ENCODE assay signal across 9 mouse cellular contexts in genomic region chr9:123450174-123450573, GRCm38 (mm10). TPM values are rescaled to one million over a fixed set of nuclear protein-coding genes. Genes with fewer than 3 reads are reported as not detected.
DNase-seq lines count a peak whose midpoint lies in the region; ATAC-seq and TF ChIP-seq lines count a peak whose summit lies in the region.
"Had no signal": no experiment of that assay in that cellular context is flagged by ENCODE, and none has a peak within 500 bp of the region (broad histone marks: within the 10 kb centered on the region; RNA-seq: fewer than 3 reads in every experiment).

No protein-coding gene starts in this region.

- DNase-seq in midbrain, embryonic 10.5 days (ENCODE audit: low spot score) = peak; percentile 36
- DNase-seq in T-cell, adult 2 months (ENCODE audit: low spot score) = peak; percentile 56
- peak; percentile 79 for DNase-seq in cerebellum, postnatal 14 days
- DNase-seq in hindbrain, postnatal 0 days (ENCODE audit: low spot score) = peak; percentile 71
- peak; percentile 43 to 55 for DNase-seq in lung, adult 18-20 months
- peak; percentile 28 for DNase-seq in retina, adult 2 months (ENCODE audit: low read depth, low spot score)

- H3K4me2 ChIP-seq in midbrain, embryonic 13.5 days (replicated peaks) = no peak overlapping the region
- no peak overlapping the region for H3K4me2 ChIP-seq in hindbrain, postnatal 0 days (ENCODE audit: low read depth, low read length)
- H3K4me2 ChIP-seq: heart, embryonic 13.5 days had no signal

- H3K4me3 ChIP-seq in midbrain, embryonic 10.5 days = no peak overlapping the region
- H3K4me3 ChIP-seq in midbrain, embryonic 13.5 days (replicated peaks) = no peak overlapping the region
- H3K4me3 ChIP-seq in hindbrain, postnatal 0 days (ENCODE audit: low read length) = no peak overlapping the region
- H3K4me3 ChIP-seq: heart, embryonic 13.5 days had no signal

- no peak for ATAC-seq in midbrain, embryonic 13.5 days
- peak; percentile 64; the same call in 1 of the 2 replicates for ATAC-seq in hindbrain, postnatal 0 days
- ATAC-seq in inflammation-experienced regulatory T-cells, adult 6 months = no peak

- H3K27me3 ChIP-seq in midbrain, embryonic 10.5 days (ENCODE audit: low read depth, poor library complexity, severe bottlenecking) = no peaks in the 10 kb centered on the region
- H3K27me3 ChIP-seq in midbrain, embryonic 13.5 days = no peaks in the 10 kb centered on the region
- H3K27me3 ChIP-seq in hindbrain, postnatal 0 days (ENCODE audit: insufficient read depth, low read length) = no peaks in the 10 kb centered on the region
- H3K27me3 ChIP-seq: heart, embryonic 13.5 days had no signal

- peak; percentile 81 for TF ChIP-seq CTCF in hindbrain, postnatal 0 days (IDR thresholded peaks at IDR 0.05; ENCODE audit: low read depth)

- no peak overlapping the region for H3K9ac ChIP-seq in midbrain, embryonic 13.5 days (replicated peaks)
- no peak overlapping the region for H3K9ac ChIP-seq in hindbrain, postnatal 0 days (replicated peaks; ENCODE audit: low read length)
- H3K9ac ChIP-seq: heart, embryonic 13.5 days had no signal

- 45% methylated on average over 2 of the region's 2 CpGs for WGBS in midbrain, embryonic 10.5 days
- 41% methylated on average over 2 of the region's 2 CpGs for WGBS in midbrain, embryonic 13.5 days
- 40% methylated on average over 2 of the region's 2 CpGs for WGBS in hindbrain, postnatal 0 days

- no peaks in the 10 kb centered on the region for H3K9me3 ChIP-seq in midbrain, embryonic 10.5 days (replicated peaks)
- no peaks in the 10 kb centered on the region for H3K9me3 ChIP-seq in midbrain, embryonic 13.5 days
- H3K9me3 ChIP-seq in hindbrain, postnatal 0 days (ENCODE audit: low read length) = no peaks in the 10 kb centered on the region
- H3K9me3 ChIP-seq: heart, embryonic 13.5 days had no signal

- H3K4me1 ChIP-seq in midbrain, embryonic 10.5 days = no peaks in the 10 kb centered on the region
- H3K4me1 ChIP-seq in midbrain, embryonic 13.5 days (replicated peaks) = no peaks in the 10 kb centered on the region
- no peaks in the 10 kb centered on the region for H3K4me1 ChIP-seq in hindbrain, postnatal 0 days (ENCODE audit: insufficient read depth, low read length)

- H3K27ac ChIP-seq in midbrain, embryonic 10.5 days (replicated peaks) = no peak overlapping the region
- no peak overlapping the region for H3K27ac ChIP-seq in midbrain, embryonic 13.5 days
- no peak overlapping the region for H3K27ac ChIP-seq in hindbrain, postnatal 0 days
- H3K27ac ChIP-seq: heart, embryonic 13.5 days had no signal

- H3K36me3 ChIP-seq in midbrain, embryonic 10.5 days = peaks cover 5% of the 10 kb centered on the region
- H3K36me3 ChIP-seq in midbrain, embryonic 13.5 days = peaks cover 17% of the 10 kb centered on the region
- peaks cover 11% of the 10 kb centered on the region; the same call in 1 of the 2 replicates for H3K36me3 ChIP-seq in hindbrain, postnatal 0 days (ENCODE audit: insufficient read depth, low read length)

RNA-seq across cellular contexts. Expression of gene Limd1, which starts 28.3 kb away (rescaled TPM):
- polyA plus RNA-seq in midbrain, embryonic 10.5 days (2016; fragmentation: Nextera tagmentation; extraction: Ambion mirVana) = 50.1 and 51.6 TPM in 2 replicates
- polyA plus RNA-seq in midbrain, embryonic 13.5 days (2015; fragmentation: Nextera tagmentation; extraction: Ambion mirVana) = 20.3 and 22.7 TPM in 2 replicates
- 29.7 and 30.3 TPM in 2 replicates for total RNA-seq in hindbrain, postnatal 0 days (2014; rRNA removed)
- 11.1 and 11.4 TPM in 2 replicates for polyA plus RNA-seq in hindbrain, postnatal 0 days (2015; fragmentation: Nextera tagmentation; extraction: Ambion mirVana)
- 10 to 100 TPM; 31.9 to 41.2 (median 36.2) TPM for polyA plus RNA-seq in inflammation-experienced regulatory T-cells, adult 6 months (2017; shearing (Covaris generic))

Comparison
In these comparisons a context has a peak if more than half of its experiments do, and no peak if none do; other contexts are left out.
1. DNase-seq: peak in every context shown above with its lines; median percentile 79 in cerebellum, postnatal 14 days; 71 in hindbrain, postnatal 0 days; 56 in T-cell, adult 2 months; 49 in lung, adult 18-20 months; 36 in midbrain, embryonic 10.5 days; 28 in retina, adult 2 months.